Mouse (Mus musculus) bone marrow macrophage, adult 2 months (primary cell): Measurements from ENCODE around the gene Amotl1.

ENCODE experiments used
- CTCF ChIP-seq: IDR thresholded peaks from 2 replicates; pipeline ENCODE4 v1.5.1; 2012; ENCODE audit warnings: low read depth, mild to moderate bottlenecking, low read length, moderate library complexity
- POLR2A ChIP-seq: IDR thresholded peaks from 2 replicates; pipeline ENCODE4 v1.6.1; 2012; ENCODE audit warnings: mild to moderate bottlenecking, low read depth, low read length, borderline replicate concordance

DNA sequence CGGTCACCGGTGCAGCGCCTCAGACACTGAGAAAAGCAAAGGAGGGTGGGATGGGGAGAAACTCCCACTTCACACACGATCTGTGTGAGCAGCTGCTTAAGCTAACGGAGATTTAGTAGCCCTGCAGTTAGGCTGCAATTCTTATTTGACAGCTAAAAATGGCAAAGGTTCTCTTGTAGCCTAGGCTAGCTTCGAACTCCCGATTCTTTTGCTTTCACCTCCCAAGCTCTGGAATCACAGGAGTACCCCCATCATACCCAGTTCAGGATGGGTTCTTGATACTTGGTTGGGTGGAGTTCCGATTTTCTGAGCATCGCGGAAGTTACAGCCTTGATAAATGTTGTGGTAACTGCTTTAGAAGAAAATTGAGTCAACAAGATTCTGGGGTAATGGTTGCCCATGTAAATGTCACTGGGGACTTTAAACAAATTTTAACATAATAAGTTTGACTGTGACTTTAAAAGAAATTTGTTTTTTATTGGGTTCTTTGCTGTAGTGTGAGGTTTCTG is 143.9 kb downstream of the Amotl1 start:
- TF ChIP-seq CTCF, result no peak
- no peak for TF ChIP-seq POLR2A
